Mouse (Mus musculus) thymus, adult 2 months (tissue): Measurements from ENCODE around the gene Cbfa2t2.

Source experiments
- CTCF ChIP-seq: fragments of 200-500 bp; IDR thresholded peaks from 2 replicates; pipeline ENCODE4 v1.5.1; 2012; ENCODE audit warnings: mild to moderate bottlenecking, control low read depth, low read length, moderate library complexity, borderline replicate concordance; ENCODE audit not compliant: control insufficient read depth, poor library complexity, insufficient read depth; ENCODE audit errors: extremely low read depth
- POLR2A ChIP-seq: fragments of 200-500 bp; IDR thresholded peaks from 2 replicates; pipeline ENCODE4 v1.6.1; 2012; ENCODE audit warnings: mild to moderate bottlenecking, low read length, control low read depth, moderate library complexity; ENCODE audit not compliant: control insufficient read depth, poor library complexity, insufficient read depth; ENCODE audit errors: extremely low read depth

GRCm38 (mm10) chr2:154583906-154584872 lies 147.9 kb downstream of the Cbfa2t2 start:
- TF ChIP-seq CTCF (no peak), POLR2A (no peak)
